Mouse (Mus musculus) midbrain, postnatal 0 days (tissue): ENCODE data around the gene Polr2j. TPM values are rescaled to one million over a fixed set of nuclear protein-coding genes. Genes with fewer than 3 reads are reported as not detected.

Source experiments
- ATAC-seq: fragments of 200-750 bp; cut with Nextera tagmentation; 2 replicates; pipeline ENCODE4 v1.8.0; 2017; ENCODE audit warnings: moderate number of reproducible peaks, mild to moderate bottlenecking, moderate TSS enrichment, moderate library complexity; ENCODE audit not compliant: low FRiP score
- DNase-seq: peaks from one replicate; pipeline ENCODE4 v3.0.0-alpha.2; 2015; ENCODE audit warnings: low spot score
- H3K27ac ChIP-seq: fragments of 300-500 bp; sonication (generic); 2 replicates; pipeline ENCODE4 v1.5.1; 2014; ENCODE audit warnings: low read depth, mild to moderate bottlenecking, low read length, mixed read lengths
- H3K27me3 ChIP-seq: fragments of 300-500 bp; sonication (generic); 2 replicates; pipeline ENCODE4 v1.6.1; 2014; ENCODE audit warnings: low read length, control low read depth, mixed read lengths; ENCODE audit not compliant: insufficient read depth
- H3K36me3 ChIP-seq: fragments of 300-500 bp; sonication (generic); 2 replicates; pipeline ENCODE4 v1.6.1; 2014; ENCODE audit warnings: low read length, control low read depth, mixed read lengths; ENCODE audit not compliant: insufficient read depth
- H3K4me1 ChIP-seq: fragments of 300-500 bp; sonication (generic); 2 replicates; pipeline ENCODE4 v1.6.1; 2014; ENCODE audit warnings: mild to moderate bottlenecking, control low read depth, antibody characterized with exemption, low read length, mixed read lengths; ENCODE audit not compliant: insufficient read depth
- H3K4me2 ChIP-seq: fragments of 300-500 bp; sonication (generic); 2 replicates; pipeline ENCODE4 v1.6.1; 2014; ENCODE audit warnings: low read depth, mild to moderate bottlenecking, low read length, mixed read lengths; ENCODE audit not compliant: poor library complexity, severe bottlenecking
- H3K4me3 ChIP-seq: fragments of 300-500 bp; sonication (generic); 2 replicates; pipeline ENCODE4 v1.5.1; 2014; ENCODE audit warnings: low read depth, mild to moderate bottlenecking, low read length, moderate library complexity
- H3K9ac ChIP-seq: fragments of 300-500 bp; sonication (generic); replicated peaks from 2 replicates; pipeline ENCODE4 v1.6.1; 2014; ENCODE audit warnings: mild to moderate bottlenecking, low read length, moderate library complexity, mixed read lengths; ENCODE audit not compliant: poor library complexity, severe bottlenecking
- H3K9me3 ChIP-seq: fragments of 300-500 bp; sonication (generic); 2 replicates; pipeline ENCODE4 v1.6.1; 2016; ENCODE audit warnings: low read length, control low read depth
- CTCF ChIP-seq: IDR thresholded peaks from 2 replicates; pipeline ENCODE4 v1.5.1; 2016; ENCODE audit warnings: antibody characterized with exemption, mild to moderate bottlenecking
- WGBS: fragments of 180-500 bp; shearing (Covaris S2); extraction: QIAGEN DNeasy Blood & Tissue Kit; methylation state at CpG from one replicate; pipeline ENCODE4 v1.1.7; 2014; 5-methylcytosine and 5-hydroxymethylcytosine counted together
- polyA plus RNA-seq: library from polyadenylated mRNA; unstranded; fragments of >200 nt; fragmentation: Nextera tagmentation; extraction: Ambion mirVana; gene quantifications from 2 replicates; pipeline ENCODE4 v1.2.1, GENCODE M21; 2015
- total RNA-seq: library from RNA; depleted of rRNA; stranded (reverse); fragments of >200 nt; gene quantifications from 2 replicates; pipeline ENCODE4 v1.2.3, GENCODE M21; 2014; rRNA removed

The Polr2j gene
- 129 and 142 TPM in 2 replicates for total RNA-seq
- 230 and 237 TPM in 2 replicates for polyA plus RNA-seq

DNA sequence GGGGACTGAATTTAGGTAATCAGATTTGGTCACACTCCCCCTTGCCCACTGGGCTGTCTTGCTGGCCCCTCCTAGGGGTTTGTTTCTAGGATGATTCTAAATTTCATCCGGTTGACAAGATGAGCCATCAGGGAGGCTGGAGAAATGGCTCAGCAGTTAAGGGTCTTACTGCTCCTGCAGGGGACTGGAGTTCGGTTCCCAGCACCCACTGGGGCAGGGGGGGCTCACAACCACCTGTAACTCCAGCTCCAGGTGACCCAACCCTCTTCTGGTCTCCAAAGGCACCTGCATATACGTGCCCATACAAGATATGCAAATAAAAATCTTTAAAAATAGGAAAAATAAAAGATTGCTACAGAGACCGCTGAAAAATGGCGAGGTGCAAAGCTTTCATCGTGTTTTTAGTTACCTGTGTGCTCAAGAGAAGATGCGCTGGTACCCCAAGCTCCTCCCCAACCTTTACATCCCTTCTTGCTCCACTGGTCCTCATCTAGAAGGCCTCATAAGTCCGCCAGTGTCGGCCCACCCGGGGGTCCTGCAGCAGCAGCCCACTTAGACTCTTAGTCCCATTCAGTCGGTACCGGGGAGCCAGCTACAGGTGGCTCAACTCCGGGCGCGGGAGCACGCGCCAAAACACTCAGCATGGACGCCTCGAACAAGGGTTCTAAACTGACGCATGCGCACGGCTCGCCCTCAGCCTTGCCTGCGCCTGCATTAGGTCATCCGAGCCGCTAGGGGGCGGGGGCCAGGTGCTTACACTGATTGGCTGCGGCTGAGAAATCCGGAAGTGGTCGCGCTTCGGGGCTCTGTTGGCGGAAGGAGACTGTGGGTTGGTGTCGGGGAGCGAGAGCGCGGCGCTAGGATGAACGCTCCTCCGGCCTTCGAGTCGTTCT is at the start of gene Polr2j:
TSS of gene Polr2j (plus strand) at position 741 of the 893 bp plus-strand sequence.
- H3K9me3 ChIP-seq: no peaks in the 10 kb centered on the region
- H3K9ac ChIP-seq: peak within 1 kb of the TSS; percentile 88
- ATAC-seq: peak; percentile 96
- 2% methylated on average over 42 of the region's 42 CpGs for WGBS
- peaks cover 8% of the 10 kb centered on the region for H3K4me1 ChIP-seq
- TF ChIP-seq CTCF: peak; percentile 100
- peak within 1 kb of the TSS; percentile 72 for H3K4me2 ChIP-seq
- peak within 1 kb of the TSS; percentile 81 for H3K27ac ChIP-seq
- DNase-seq: peak; percentile 97
- peak within 1 kb of the TSS; percentile 86 for H3K4me3 ChIP-seq
- no peaks in the 10 kb centered on the region for H3K27me3 ChIP-seq
- H3K36me3 ChIP-seq: peaks cover 12% of the 10 kb centered on the region

DNA sequence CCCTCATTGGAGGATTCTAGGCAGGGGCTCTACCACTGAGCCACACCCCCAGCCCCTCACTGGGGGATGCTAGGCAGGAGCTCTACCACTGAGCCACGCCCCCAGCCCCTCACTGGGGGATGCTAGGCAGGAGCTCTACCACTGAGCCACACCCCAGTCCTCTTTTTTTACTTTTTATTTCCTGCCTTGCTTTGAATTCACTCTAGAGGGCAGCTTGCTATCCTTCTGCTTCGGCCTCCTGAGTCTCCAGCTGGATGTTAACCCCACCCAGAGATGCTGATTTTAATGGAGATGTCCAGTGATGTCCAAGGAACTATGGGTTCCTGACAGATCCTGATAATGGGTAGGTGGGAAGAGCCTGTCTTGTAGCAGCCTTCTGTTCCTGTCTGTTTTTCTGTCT is 47.0 kb upstream of the Polr2j start:
- DNase-seq (no peak), ATAC-seq (no peak)
- Histone ChIP-seq H3K4me3 (no peak overlapping the region), H3K9me3 (no peaks in the 10 kb centered on the region), H3K9ac (no peak overlapping the region), H3K36me3 (no peaks in the 10 kb centered on the region), H3K27me3 (no peaks in the 10 kb centered on the region), H3K27ac (no peak overlapping the region), H3K4me1 (no peaks in the 10 kb centered on the region), H3K4me2 (no peak overlapping the region)
- no peak for TF ChIP-seq CTCF
- 58% methylated on average over 2 of the region's 2 CpGs for WGBS

DNA sequence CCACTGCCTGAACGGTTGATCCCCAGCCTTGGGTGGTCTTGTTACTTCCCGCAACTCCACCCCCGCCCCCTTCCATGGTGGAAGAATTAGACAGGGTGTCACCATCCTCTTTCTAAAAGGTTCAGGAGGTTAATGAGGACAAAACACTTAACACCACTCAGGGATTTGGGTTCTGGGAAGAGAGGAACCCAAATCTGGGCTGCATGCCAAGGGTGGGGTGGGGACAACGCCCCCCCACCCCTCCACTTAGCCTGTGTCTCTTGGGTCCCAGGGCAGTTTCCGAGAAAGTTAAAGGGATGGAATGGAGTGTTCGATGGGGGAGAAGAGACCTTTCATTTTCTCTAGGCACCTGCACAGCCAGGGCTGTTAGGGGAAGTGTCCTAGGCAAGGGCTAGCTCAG is 43.4 kb upstream of the Polr2j start:
- Histone ChIP-seq H3K9me3 (no peaks in the 10 kb centered on the region), H3K4me1 (no peaks in the 10 kb centered on the region), H3K9ac (no peak overlapping the region), H3K36me3 (no peaks in the 10 kb centered on the region), H3K4me2 (no peak overlapping the region), H3K27ac (no peak overlapping the region), H3K4me3 (no peak overlapping the region), H3K27me3 (no peaks in the 10 kb centered on the region)
- TF ChIP-seq CTCF: no peak
- WGBS: 54% methylated on average over 6 of the region's 6 CpGs
- ATAC-seq: no peak
- no peak for DNase-seq

DNA sequence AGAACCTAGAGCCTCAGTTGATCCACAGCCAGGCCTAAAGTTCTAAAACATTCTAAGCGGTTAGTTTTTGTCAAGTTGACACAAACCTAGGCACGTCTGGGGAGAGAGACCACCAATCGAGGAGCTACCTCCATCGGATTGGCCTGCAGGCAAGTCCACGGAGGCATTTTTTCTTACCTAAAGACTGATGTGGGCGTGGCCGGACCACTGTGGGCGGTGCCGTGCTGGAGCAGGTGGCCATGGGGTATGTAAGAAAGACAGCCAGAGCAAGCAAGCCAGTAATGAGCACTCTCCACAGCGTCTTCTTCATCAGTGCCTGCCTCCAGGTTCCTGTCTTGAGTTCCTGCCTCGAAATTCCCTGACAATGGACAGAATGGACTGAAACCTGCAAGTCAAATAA is 42.9 kb upstream of the Polr2j start:
- WGBS: 74% methylated on average over 11 of the region's 11 CpGs
- ATAC-seq: no peak
- Histone ChIP-seq H3K27ac (no peak overlapping the region), H3K9me3 (no peaks in the 10 kb centered on the region), H3K4me2 (no peak overlapping the region), H3K4me3 (no peak overlapping the region), H3K36me3 (no peaks in the 10 kb centered on the region), H3K27me3 (no peaks in the 10 kb centered on the region), H3K9ac (no peak overlapping the region), H3K4me1 (no peaks in the 10 kb centered on the region)
- DNase-seq: no peak
- TF ChIP-seq CTCF: no peak

DNA sequence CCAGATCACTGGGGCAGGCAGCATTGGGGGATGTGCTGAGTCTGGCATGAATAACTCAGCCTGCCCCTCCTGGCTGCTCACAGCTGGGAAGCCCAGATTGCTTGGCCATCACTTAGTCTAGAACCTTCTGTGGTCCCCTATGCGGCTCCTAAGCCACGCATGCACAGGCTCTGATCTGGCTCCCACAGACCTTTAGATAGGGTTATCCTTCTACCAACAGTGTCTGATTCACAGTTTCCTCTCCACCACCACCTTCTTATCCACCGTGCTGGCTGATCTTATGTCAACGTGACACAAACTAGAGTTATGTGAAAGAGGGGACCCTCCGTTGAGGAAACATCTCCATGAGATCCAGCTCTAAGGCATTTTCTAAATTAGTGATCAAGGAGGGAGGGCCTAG is 41.4 kb upstream of the Polr2j start:
- no peak for DNase-seq
- Histone ChIP-seq H3K9me3 (no peaks in the 10 kb centered on the region), H3K9ac (no peak overlapping the region), H3K4me2 (no peak overlapping the region), H3K27ac (no peak overlapping the region), H3K36me3 (no peaks in the 10 kb centered on the region), H3K27me3 (no peaks in the 10 kb centered on the region), H3K4me1 (no peaks in the 10 kb centered on the region), H3K4me3 (no peak overlapping the region)
- 96% methylated on average over 5 of the region's 5 CpGs for WGBS
- no peak for TF ChIP-seq CTCF
- no peak for ATAC-seq

DNA sequence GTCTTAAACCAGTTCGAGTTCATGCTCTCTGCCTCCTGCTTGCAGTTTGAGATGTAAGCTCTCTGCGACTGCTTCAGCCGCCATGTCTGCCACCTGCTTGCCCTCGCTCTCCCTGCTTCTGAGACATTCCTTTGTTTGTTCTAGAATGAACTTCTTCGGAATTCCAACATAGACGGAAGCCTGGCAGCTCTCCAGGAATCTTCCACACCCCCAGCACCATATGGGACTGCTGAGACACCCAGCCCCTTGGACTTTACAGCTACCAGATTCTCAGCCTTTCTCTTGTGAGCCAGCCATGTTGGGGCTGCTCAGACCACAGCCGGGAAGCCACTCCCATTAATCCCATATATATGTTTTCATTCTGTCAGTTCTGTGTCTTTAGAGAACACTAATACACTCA is 40.1 kb upstream of the Polr2j start:
- DNase-seq (peak; percentile 2), ATAC-seq (no peak)
- WGBS: 44% methylated on average over 7 of the region's 7 CpGs
- no peak overlapping the region for H3K4me2 ChIP-seq
- H3K27ac ChIP-seq: no peak overlapping the region
- H3K36me3 ChIP-seq: no peaks in the 10 kb centered on the region
- H3K9me3 ChIP-seq: no peaks in the 10 kb centered on the region
- H3K4me3 ChIP-seq: no peak overlapping the region
- H3K4me1 ChIP-seq: no peaks in the 10 kb centered on the region
- no peak overlapping the region for H3K9ac ChIP-seq
- H3K27me3 ChIP-seq: no peaks in the 10 kb centered on the region
- TF ChIP-seq CTCF: no peak
